Comparison of ENCODE assay signal across 8 mouse cellular contexts in the genomic region with DNA sequence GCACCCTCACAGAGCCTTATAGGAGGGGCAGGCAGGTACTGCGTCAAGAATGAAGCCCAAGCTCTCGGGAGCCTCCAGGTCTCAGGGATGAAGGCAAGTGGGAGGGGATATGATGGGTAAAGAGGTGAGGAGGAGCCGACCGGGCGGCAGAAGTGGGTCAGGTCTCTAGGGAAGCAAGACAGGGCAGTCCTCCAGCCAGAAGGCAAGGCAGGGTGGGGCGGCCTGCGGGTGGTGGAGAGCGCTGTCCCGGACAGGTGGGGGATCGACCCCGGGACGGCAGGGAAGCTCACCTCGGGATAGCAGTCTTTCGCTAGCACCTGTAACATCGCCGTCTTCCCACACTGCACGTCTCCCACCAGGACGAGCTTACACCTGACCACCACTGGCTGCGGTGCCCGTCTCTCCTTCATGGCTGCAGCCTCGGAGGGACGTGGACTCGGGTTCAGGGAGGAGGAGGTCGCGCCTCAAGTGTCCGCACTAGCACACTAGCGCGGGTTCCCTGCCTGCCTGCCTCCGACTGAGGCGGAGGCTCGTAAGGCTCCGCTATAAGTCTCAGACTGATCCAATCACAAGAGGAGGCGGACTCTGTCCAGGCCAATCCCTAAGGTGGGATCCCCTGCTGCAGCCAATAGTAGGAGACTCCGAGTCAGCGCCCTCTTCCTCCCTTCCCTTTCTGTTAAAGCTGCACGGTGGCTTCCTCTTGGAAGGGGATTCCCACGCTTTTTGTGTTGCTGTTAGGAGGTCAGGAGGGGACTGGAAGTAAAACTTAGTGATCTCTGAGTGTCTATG. TPM values are rescaled to one million over a fixed set of nuclear protein-coding genes. Genes with fewer than 3 reads are reported as not detected.
DNase-seq lines count a peak whose midpoint lies in the region; ATAC-seq and TF ChIP-seq lines count a peak whose summit lies in the region.

Gene Rnd1 (minus strand): TSS at position 522 of the 789 bp plus-strand sequence.

- peak within 1 kb of the TSS; percentile 99 for H3K4me2 ChIP-seq in forebrain, embryonic 13.5 days
- peak within 1 kb of the TSS; percentile 68 for H3K4me2 ChIP-seq in liver, embryonic 15.5 days
- peak within 1 kb of the TSS; percentile 87 for H3K4me2 ChIP-seq in neural tube, embryonic 11.5 days (ENCODE audit: low read depth)
- H3K4me2 ChIP-seq in stomach, embryonic 16.5 days (ENCODE audit: low read depth, low read length), result peak within 1 kb of the TSS; percentile 83

- intact Hi-C loops in heart, postnatal 10 days (cut with DNase I), result no loop called here

- peak within 1 kb of the TSS; percentile 52 for H3K9ac ChIP-seq in ES-E14 (ENCODE audit: insufficient read depth, low read depth, low read length, poor library complexity, severe bottlenecking)
- H3K9ac ChIP-seq in forebrain, embryonic 13.5 days, result peak within 1 kb of the TSS; percentile 67
- peak within 1 kb of the TSS; percentile 15; the same call in 1 of the 2 replicates for H3K9ac ChIP-seq in liver, embryonic 15.5 days
- H3K9ac ChIP-seq in neural tube, embryonic 11.5 days (ENCODE audit: low read length), result peak within 1 kb of the TSS; percentile 61
- H3K9ac ChIP-seq in stomach, embryonic 16.5 days (ENCODE audit: low read length), result peak within 1 kb of the TSS; percentile 19

- peak; percentile 85 for DNase-seq in ES-E14 (ENCODE audit: low read depth, low spot score)
- peak; percentile 88 for DNase-seq in cerebellum, adult 11 months
- peak; percentile 87 to 88 for DNase-seq in heart, postnatal 10 days
- DNase-seq in kidney, postnatal 4 days, result peak; percentile 79 to 88
- peak; percentile 89 for DNase-seq in neural tube, embryonic 11.5 days (ENCODE audit: low spot score)

- peaks cover 2 to 13% of the 10 kb centered on the region in 2 experiments; a peak in 2 of 4 replicates for H3K4me1 ChIP-seq in ES-E14 (ENCODE audit: control insufficient read depth in 2 of 2, insufficient read depth in 2 of 2, low read length in 2 of 2, poor library complexity in 1 of 2)
- peaks cover 43% of the 10 kb centered on the region for H3K4me1 ChIP-seq in forebrain, embryonic 13.5 days
- H3K4me1 ChIP-seq in liver, embryonic 15.5 days (replicated peaks), result peaks cover 16% of the 10 kb centered on the region
- peaks cover 32% of the 10 kb centered on the region for H3K4me1 ChIP-seq in neural tube, embryonic 11.5 days (ENCODE audit: control insufficient read depth, insufficient read depth, low read length)
- H3K4me1 ChIP-seq in stomach, embryonic 16.5 days (ENCODE audit: control insufficient read depth, insufficient read depth, low read length), result peaks cover 12% of the 10 kb centered on the region

- ATAC-seq in forebrain, embryonic 13.5 days, result peak; percentile 97
- ATAC-seq in liver, embryonic 15.5 days (ENCODE audit: insufficient read depth), result peak; percentile 88
- ATAC-seq in neural tube, embryonic 11.5 days (ENCODE audit: insufficient read depth, low FRiP score, low TSS enrichment), result peak; percentile 91
- peak; percentile 98 for ATAC-seq in stomach, embryonic 16.5 days (ENCODE audit: insufficient read depth, low FRiP score)

- H3K9me3 ChIP-seq in ES-E14 (ENCODE audit: control insufficient read depth, insufficient read depth, low read depth, low read length), result no peaks in the 10 kb centered on the region
- no peaks in the 10 kb centered on the region for H3K9me3 ChIP-seq in forebrain, embryonic 13.5 days (replicated peaks)
- no peaks in the 10 kb centered on the region for H3K9me3 ChIP-seq in liver, embryonic 15.5 days (replicated peaks)
- no peaks in the 10 kb centered on the region for H3K9me3 ChIP-seq in neural tube, embryonic 11.5 days (ENCODE audit: control insufficient read depth, low read length)
- no peaks in the 10 kb centered on the region for H3K9me3 ChIP-seq in stomach, embryonic 16.5 days (replicated peaks; ENCODE audit: control insufficient read depth, low read length)

- peaks cover 37% of the 10 kb centered on the region for H3K27me3 ChIP-seq in forebrain, embryonic 13.5 days
- peaks cover 75% of the 10 kb centered on the region for H3K27me3 ChIP-seq in liver, embryonic 15.5 days
- peaks cover 13% of the 10 kb centered on the region; the same call in 1 of the 2 replicates for H3K27me3 ChIP-seq in neural tube, embryonic 11.5 days (ENCODE audit: control insufficient read depth, insufficient read depth, low read length)
- peaks cover 37% of the 10 kb centered on the region for H3K27me3 ChIP-seq in stomach, embryonic 16.5 days (ENCODE audit: control insufficient read depth, insufficient read depth, low read length)

- peaks cover 2% of the 10 kb centered on the region; the same call in 1 of the 2 replicates for H3K36me3 ChIP-seq in ES-E14 (ENCODE audit: control insufficient read depth, insufficient read depth, low read length, poor library complexity, severe bottlenecking)
- H3K36me3 ChIP-seq in forebrain, embryonic 13.5 days (ENCODE audit: poor library complexity, severe bottlenecking), result 0 out of 2 replicates have a peak, but pooled peaks cover 3% of the 10 kb centered on the region
- H3K36me3 ChIP-seq in liver, embryonic 15.5 days (replicated peaks), result no peaks in the 10 kb centered on the region
- H3K36me3 ChIP-seq in neural tube, embryonic 11.5 days (ENCODE audit: control insufficient read depth, insufficient read depth, low read length), result no peaks in the 10 kb centered on the region
- no peaks in the 10 kb centered on the region for H3K36me3 ChIP-seq in stomach, embryonic 16.5 days (ENCODE audit: control insufficient read depth, insufficient read depth, low read length)

- in situ Hi-C loops in ES-E14 (cut with MboI; ENCODE audit: low sequenced_read_pairs in 2 of 2, unreplicated experiment in 2 of 2), result no loop called here

- H3K4me3 ChIP-seq in ES-E14 (ENCODE audit: insufficient read depth in 1 of 2, low read depth in 1 of 2, low read length in 2 of 2, poor library complexity in 1 of 2, severe bottlenecking in 1 of 2), result peak within 1 kb of the TSS; percentile 49 to 72
- peak within 1 kb of the TSS; percentile 51 for H3K4me3 ChIP-seq in forebrain, embryonic 13.5 days
- peak within 1 kb of the TSS; percentile 44 for H3K4me3 ChIP-seq in liver, embryonic 15.5 days (replicated peaks)
- H3K4me3 ChIP-seq in neural tube, embryonic 11.5 days (ENCODE audit: low read depth, low read length), result peak within 1 kb of the TSS; percentile 48
- H3K4me3 ChIP-seq in stomach, embryonic 16.5 days (replicated peaks; ENCODE audit: low read length), result peak within 1 kb of the TSS; percentile 41

- under 1% methylated on average over 37 of the region's 37 CpGs for WGBS in forebrain, embryonic 13.5 days
- under 1% methylated on average over 37 of the region's 37 CpGs for WGBS in liver, embryonic 15.5 days (ENCODE audit: insufficient replicate concordance)
- 1% methylated on average over 37 of the region's 37 CpGs for WGBS in neural tube, embryonic 11.5 days
- under 1% methylated on average over 35 of the region's 37 CpGs for WGBS in stomach, embryonic 16.5 days

- no peak within 1 kb of the TSS for H3K27ac ChIP-seq in ES-E14 (ENCODE audit: insufficient read depth, low read depth, low read length, poor library complexity, severe bottlenecking)
- no peak within 1 kb of the TSS for H3K27ac ChIP-seq in forebrain, embryonic 13.5 days
- no peak within 1 kb of the TSS for H3K27ac ChIP-seq in liver, embryonic 15.5 days (replicated peaks)
- H3K27ac ChIP-seq in neural tube, embryonic 11.5 days (ENCODE audit: low read depth, low read length), result no peak within 1 kb of the TSS
- H3K27ac ChIP-seq in stomach, embryonic 16.5 days (ENCODE audit: low read length), result no peak within 1 kb of the TSS

TF ChIP-seq in ES-E14, 5 proteins besides CTCF, POLR2A, EP300 and RAD21:
- TF ChIP-seq CHD2 (IDR thresholded peaks at IDR 0.05; ENCODE audit: low read depth, low read length), result peak; percentile 91
- TF ChIP-seq HCFC1 (IDR thresholded peaks at IDR 0.05; ENCODE audit: borderline replicate concordance, insufficient read depth, low read length), result no peak

RNA-seq across cellular contexts. Expression of gene Rnd1, which starts in this region (rescaled TPM):
- 5.7 and 7.6 TPM in 2 replicates for total RNA-seq in ES-E14 (2012; rRNA removed)
- 6.3 and 7.0 TPM in 2 replicates for polyA plus RNA-seq in forebrain, embryonic 13.5 days (2015; fragmentation: Nextera tagmentation; extraction: Ambion mirVana)
- 1 to 10 TPM in 1 of 2 experiments, under 1 TPM in 1; 0.84 to 1.9 TPM for total RNA-seq in heart, postnatal 10 days (2021)
- polyA plus RNA-seq in liver, embryonic 15.5 days (2015; fragmentation: Nextera tagmentation; extraction: Ambion mirVana), result 0.84 and 0.89 TPM in 2 replicates
- 5.2 and 5.3 TPM in 2 replicates for polyA plus RNA-seq in neural tube, embryonic 11.5 days (2014; fragmentation: Nextera tagmentation; extraction: Ambion mirVana)
- 0.91 and 0.99 TPM in 2 replicates for polyA plus RNA-seq in stomach, embryonic 16.5 days (2015; fragmentation: Nextera tagmentation; extraction: Ambion mirVana)

Comparison
In these comparisons a context has a peak if more than half of its experiments do, and no peak if none do; other contexts are left out.
1. Peak in ATAC-seq, H3K4me3 ChIP-seq, H3K9ac ChIP-seq and H3K4me2 ChIP-seq in liver, embryonic 15.5 days; RNA of the gene not detected or under 1 TPM.
2. Peak in ATAC-seq, H3K4me3 ChIP-seq, H3K9ac ChIP-seq and H3K4me2 ChIP-seq in stomach, embryonic 16.5 days; RNA of the gene not detected or under 1 TPM.
3. H3K9ac ChIP-seq: peak in every context shown above with its lines; median percentile 67 in forebrain, embryonic 13.5 days; 61 in neural tube, embryonic 11.5 days; 52 in ES-E14; 19 in stomach, embryonic 16.5 days; 15 in liver, embryonic 15.5 days.